Mouse (Mus musculus) C2C12 (cell line): Measurements from ENCODE around the gene Enthd1. TPM values are rescaled to one million over a fixed set of nuclear protein-coding genes. Genes with fewer than 3 reads are reported as not detected.

Experiments
- H3K27me3 ChIP-seq: one replicate; pipeline ENCODE4 v1.6.1; 2011; ENCODE audit not compliant: control insufficient read depth, insufficient read depth, insufficient read length
- H3K36me3 ChIP-seq: one replicate; pipeline ENCODE4 v1.6.1; 2011; ENCODE audit not compliant: control insufficient read depth, insufficient read depth
- H3K4me3 ChIP-seq: one replicate; pipeline ENCODE4 v1.5.1; 2011; ENCODE audit warnings: mild to moderate bottlenecking, control low read depth; ENCODE audit not compliant: poor library complexity, insufficient read depth, severe bottlenecking
- H3K79me2 ChIP-seq: one replicate; pipeline ENCODE4 v1.6.1; 2011; ENCODE audit not compliant: control insufficient read depth, insufficient read depth
- H3K79me3 ChIP-seq: one replicate; pipeline ENCODE4 v1.6.1; 2011; ENCODE audit warnings: low read depth, control low read depth
- H3ac ChIP-seq: one replicate; pipeline ENCODE3; 2011; ENCODE audit warnings: low read depth; ENCODE audit not compliant: control insufficient read depth, insufficient read length
- CEBPB ChIP-seq: IDR thresholded peaks from one replicate; pipeline ENCODE4 v1.6.1; 2011; ENCODE audit warnings: low read depth, mild to moderate bottlenecking, control low read depth, moderate library complexity
- CTCF ChIP-seq: IDR thresholded peaks from one replicate; pipeline ENCODE4 v1.5.1; 2011; ENCODE audit not compliant: control insufficient read depth, insufficient read depth, insufficient read length
- FOSL1 ChIP-seq: IDR thresholded peaks from one replicate; pipeline ENCODE4 v1.8.0; 2011; ENCODE audit warnings: mild to moderate bottlenecking, low read length; ENCODE audit not compliant: poor library complexity, insufficient read depth, severe bottlenecking
- MAX ChIP-seq: IDR thresholded peaks from one replicate; pipeline ENCODE4 v1.6.1; 2011; ENCODE audit warnings: mild to moderate bottlenecking, control low read depth
- MYOD1 ChIP-seq: IDR thresholded peaks from one replicate; pipeline ENCODE4 v1.6.1; 2011; ENCODE audit warnings: low read depth; ENCODE audit not compliant: control insufficient read depth, insufficient read length
- MYOG ChIP-seq: IDR thresholded peaks from one replicate; pipeline ENCODE4 v1.6.1; 2011; ENCODE audit not compliant: control insufficient read depth, insufficient read length; ENCODE audit errors: extremely low read depth
- USF1 ChIP-seq: IDR thresholded peaks from one replicate; pipeline ENCODE4 v1.6.1; 2011; ENCODE audit warnings: low read depth, mild to moderate bottlenecking, control low read depth, moderate library complexity
- polyA plus RNA-seq: library from polyadenylated mRNA; unstranded; fragments of >200 nt; fragmentation: generic; extraction: Trizol; gene quantifications from one replicate; pipeline ENCODE4 v1.2.1, GENCODE M21; 2012; ENCODE audit warnings: missing spikeins

The Enthd1 gene
- polyA plus RNA-seq, 1 experiment = 0.02 TPM

DNA sequence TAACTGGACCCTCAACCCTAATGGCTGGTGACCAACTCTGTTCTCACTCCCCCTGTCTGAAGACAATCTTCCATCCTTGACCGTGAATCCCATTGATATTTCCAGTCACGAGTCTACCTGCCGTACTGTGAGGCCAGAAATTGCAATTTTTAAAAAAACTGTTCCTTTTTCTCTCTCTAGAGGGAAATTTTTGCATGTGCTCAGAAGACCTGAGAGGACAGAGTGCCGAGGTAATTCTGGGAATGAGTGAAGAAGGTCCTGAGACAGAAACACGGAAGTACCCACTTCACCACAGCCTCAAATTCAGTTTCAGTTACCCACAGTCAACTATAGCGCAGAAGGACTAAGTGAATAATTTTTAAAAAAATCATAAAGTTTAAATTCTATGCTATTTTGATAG, 1.7 kb upstream of the Enthd1 start:
- H3ac ChIP-seq = no peak overlapping the region
- H3K79me2 ChIP-seq = no peaks in the 10 kb centered on the region
- no peaks in the 10 kb centered on the region for H3K36me3 ChIP-seq
- no peak overlapping the region for H3K4me3 ChIP-seq
- H3K27me3 ChIP-seq = no peaks in the 10 kb centered on the region
- no peaks in the 10 kb centered on the region for H3K79me3 ChIP-seq
- TF ChIP-seq CTCF = no peak
- no peak for TF ChIP-seq USF1
- TF ChIP-seq MAX = no peak
- no peak for TF ChIP-seq MYOD1
- TF ChIP-seq CEBPB = no peak
- TF ChIP-seq FOSL1 = no peak
- no peak for TF ChIP-seq MYOG

- Histone ChIP-seq H3K36me3 (no peaks in the 10 kb centered on the region), H3K79me3 (no peaks in the 10 kb centered on the region), H3K79me2 (no peaks in the 10 kb centered on the region), H3K4me3 (no peak overlapping the region), H3K27me3 (no peaks in the 10 kb centered on the region), H3ac (no peak overlapping the region)
- TF ChIP-seq MYOG (no peak), CEBPB (peak; percentile 22)
Observed at GRCm38 (mm10) chr15:80563634-80564208, 1.2 kb downstream of the Enthd1 start.

DNA sequence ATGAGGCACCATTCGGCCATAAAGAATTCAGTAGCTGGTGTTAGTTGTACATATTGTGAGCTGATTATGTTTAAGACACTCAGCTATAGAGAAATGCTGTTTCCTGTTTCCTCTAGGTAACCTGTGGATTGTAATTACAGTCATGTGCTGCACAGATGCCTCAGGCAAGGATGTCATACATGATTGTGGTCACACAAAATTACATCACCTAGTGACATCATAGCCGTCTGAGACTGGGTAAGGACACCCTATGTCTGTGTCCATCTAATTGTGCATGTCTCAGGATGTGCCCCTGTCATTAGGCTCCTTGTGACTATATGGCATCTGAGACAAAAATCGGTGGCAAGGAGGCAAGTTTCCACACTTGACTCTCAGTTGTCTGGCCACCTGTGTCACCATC, 2.5 kb downstream of the Enthd1 start:
- Histone ChIP-seq H3ac (no peak overlapping the region), H3K4me3 (no peak overlapping the region), H3K79me2 (no peaks in the 10 kb centered on the region), H3K27me3 (no peaks in the 10 kb centered on the region), H3K36me3 (no peaks in the 10 kb centered on the region), H3K79me3 (no peaks in the 10 kb centered on the region)
- peak; percentile 64 for TF ChIP-seq MAX
- TF ChIP-seq FOSL1 = no peak
- peak; percentile 64 for TF ChIP-seq USF1
- TF ChIP-seq MYOD1 = peak; percentile 48
- TF ChIP-seq CEBPB = peak; percentile 30
- TF ChIP-seq CTCF = no peak
- TF ChIP-seq MYOG = no peak

DNA sequence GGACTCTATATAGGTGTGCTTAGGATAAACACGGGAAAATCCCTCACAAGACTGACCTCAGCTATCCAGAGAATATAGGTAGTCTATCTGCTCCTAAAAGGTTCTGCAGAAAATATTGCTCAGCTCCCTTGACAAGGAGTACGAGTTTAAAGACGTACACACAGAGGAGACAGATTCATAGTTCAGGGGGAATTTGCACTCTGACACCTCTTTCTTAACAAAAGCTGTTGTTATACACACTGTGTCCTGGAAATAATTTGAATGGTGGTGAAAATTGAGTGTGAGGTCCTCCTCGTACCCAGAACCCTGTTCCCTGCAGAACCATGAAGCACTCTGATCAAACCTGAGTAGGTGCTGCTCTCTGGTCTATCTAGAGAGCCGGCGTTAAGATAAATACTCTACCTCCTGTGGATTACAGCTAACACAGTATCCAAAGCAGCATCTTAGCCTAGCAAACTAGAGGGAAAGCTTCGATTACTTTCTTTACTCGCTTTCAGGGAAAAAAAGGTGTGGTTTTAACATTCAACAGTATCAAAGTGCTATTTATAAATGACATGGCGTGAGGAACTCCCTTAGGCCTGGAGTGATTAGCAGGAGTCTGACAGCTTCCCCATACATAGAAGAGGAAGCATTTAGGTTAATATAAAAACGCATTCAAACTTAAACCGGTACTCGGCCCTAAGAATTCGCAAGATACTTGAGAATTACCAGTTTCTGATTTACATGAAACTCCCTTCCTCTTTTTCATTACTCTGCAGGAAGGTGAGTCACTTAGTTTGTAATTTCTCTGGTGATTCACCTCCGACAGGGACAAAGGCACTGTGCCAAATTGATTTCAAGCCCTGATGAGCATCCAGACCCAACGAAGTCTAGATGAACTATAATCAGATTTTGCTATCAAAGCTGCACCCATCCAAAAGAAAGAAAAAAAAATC, 4.0 kb downstream of the Enthd1 start:
- no peaks in the 10 kb centered on the region for H3K27me3 ChIP-seq
- TF ChIP-seq FOSL1 (peak; percentile 4), USF1 (no peak)
- no peaks in the 10 kb centered on the region for H3K79me2 ChIP-seq
- H3ac ChIP-seq = peak overlapping the region; percentile 27
- no peaks in the 10 kb centered on the region for H3K79me3 ChIP-seq
- H3K36me3 ChIP-seq = no peaks in the 10 kb centered on the region
- no peak overlapping the region for H3K4me3 ChIP-seq

GRCm38 (mm10) chr15:80559978-80560377, 5.0 kb downstream of the Enthd1 start:
- H3K4me3 ChIP-seq = no peak overlapping the region
- TF ChIP-seq USF1 (peak; percentile 26), MYOD1 (no peak), MAX (peak; percentile 63)
- no peaks in the 10 kb centered on the region for H3K79me3 ChIP-seq
- H3K79me2 ChIP-seq = no peaks in the 10 kb centered on the region
- H3K36me3 ChIP-seq = no peaks in the 10 kb centered on the region
- H3ac ChIP-seq = peak overlapping the region; percentile 19
- no peaks in the 10 kb centered on the region for H3K27me3 ChIP-seq

- TF ChIP-seq CEBPB (no peak), USF1 (no peak), FOSL1 (no peak), CTCF (no peak), MYOD1 (no peak), MYOG (no peak), MAX (no peak)
- Histone ChIP-seq H3K36me3 (no peaks in the 10 kb centered on the region), H3K27me3 (no peaks in the 10 kb centered on the region), H3K79me2 (no peaks in the 10 kb centered on the region), H3K79me3 (no peaks in the 10 kb centered on the region), H3ac (no peak overlapping the region), H3K4me3 (no peak overlapping the region)
Observed at GRCm38 (mm10) chr15:80559534-80559933, 5.4 kb downstream of the Enthd1 start.
